Mouse (Mus musculus) adipocyte (in vitro differentiated cells): ENCODE measurements around the gene Zdhhc22.

Source experiments
- DNase-seq: peaks from one replicate; pipeline ENCODE4 v3.0.0-alpha.2; 2016; ENCODE audit warnings: low spot score

Zdhhc22 gene

GRCm38 (mm10) chr12:86935692-86936282, 54.4 kb downstream of the Zdhhc22 start:
- DNase-seq: peak; percentile 57

DNA sequence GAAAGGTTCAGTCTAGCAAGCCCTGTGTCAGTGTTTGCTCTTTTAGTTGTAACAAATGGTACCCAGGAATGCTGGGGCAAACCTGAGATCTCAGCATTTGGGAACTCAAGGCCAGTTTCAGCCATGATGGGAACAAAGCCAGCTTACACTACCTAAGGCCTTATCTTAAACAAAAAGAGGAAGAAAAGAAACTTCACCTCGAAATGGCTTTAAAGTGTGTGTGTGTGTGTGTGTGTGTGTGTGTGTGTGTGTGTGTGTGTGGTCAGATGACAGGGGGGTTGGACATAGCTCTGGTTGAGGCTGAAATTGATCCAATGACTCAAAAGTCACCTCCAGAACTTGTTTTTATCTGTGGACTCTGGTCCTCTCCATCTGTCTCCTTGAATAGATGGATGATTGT, 55.5 kb downstream of the Zdhhc22 start:
- no peak for DNase-seq

DNA sequence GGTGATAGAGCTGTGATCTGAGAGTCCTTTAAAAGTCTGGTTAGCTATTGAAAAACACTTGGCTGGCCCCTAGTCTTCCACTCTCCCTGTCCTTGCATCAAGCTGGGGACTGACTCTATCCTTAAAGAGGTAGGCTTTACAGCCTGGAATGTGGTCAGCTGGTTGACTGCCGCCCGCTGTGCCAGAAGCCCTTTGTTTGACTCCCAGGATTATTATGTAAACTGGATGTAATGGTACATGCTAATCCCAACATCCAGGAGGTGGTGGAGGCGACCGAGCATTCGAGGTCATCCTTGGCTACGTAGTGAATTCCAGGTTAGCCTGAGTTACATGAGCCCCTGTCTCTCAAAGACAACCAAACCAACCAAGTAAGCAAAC, 57.7 kb downstream of the Zdhhc22 start:
- peak; percentile 54 for DNase-seq

DNA sequence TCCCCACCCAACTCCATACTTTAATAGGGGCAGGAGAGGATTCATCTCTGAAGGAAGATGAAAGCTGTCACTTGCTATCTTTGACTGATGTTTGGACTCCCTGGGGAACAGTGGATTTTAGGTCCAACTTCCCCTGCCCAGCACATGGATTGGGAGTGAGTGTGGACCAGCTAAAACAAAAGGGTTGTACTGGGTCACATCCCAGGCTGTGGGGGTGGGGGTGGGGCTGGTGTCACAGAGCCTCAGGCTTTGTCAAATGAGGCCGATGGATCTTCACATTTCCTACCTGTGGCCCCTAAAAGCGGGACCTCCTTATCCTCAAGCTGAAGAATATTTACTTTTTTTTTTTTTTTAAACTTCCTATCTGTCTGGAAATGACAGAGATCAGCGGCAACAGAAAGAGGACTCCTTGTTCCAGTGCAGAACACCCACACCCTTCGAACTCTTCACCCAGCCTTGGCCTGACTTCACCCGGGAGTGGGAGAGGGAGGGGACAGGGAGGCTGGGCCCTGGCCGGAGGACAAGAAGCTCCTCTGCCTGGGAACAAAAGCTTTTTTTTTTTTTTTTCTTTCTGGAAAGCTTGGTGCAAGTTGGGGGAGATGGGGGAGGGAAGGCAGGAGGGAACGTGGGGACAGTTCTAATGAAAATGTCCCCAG, 58.2 kb downstream of the Zdhhc22 start:
- peak; percentile 83 for DNase-seq

DNA sequence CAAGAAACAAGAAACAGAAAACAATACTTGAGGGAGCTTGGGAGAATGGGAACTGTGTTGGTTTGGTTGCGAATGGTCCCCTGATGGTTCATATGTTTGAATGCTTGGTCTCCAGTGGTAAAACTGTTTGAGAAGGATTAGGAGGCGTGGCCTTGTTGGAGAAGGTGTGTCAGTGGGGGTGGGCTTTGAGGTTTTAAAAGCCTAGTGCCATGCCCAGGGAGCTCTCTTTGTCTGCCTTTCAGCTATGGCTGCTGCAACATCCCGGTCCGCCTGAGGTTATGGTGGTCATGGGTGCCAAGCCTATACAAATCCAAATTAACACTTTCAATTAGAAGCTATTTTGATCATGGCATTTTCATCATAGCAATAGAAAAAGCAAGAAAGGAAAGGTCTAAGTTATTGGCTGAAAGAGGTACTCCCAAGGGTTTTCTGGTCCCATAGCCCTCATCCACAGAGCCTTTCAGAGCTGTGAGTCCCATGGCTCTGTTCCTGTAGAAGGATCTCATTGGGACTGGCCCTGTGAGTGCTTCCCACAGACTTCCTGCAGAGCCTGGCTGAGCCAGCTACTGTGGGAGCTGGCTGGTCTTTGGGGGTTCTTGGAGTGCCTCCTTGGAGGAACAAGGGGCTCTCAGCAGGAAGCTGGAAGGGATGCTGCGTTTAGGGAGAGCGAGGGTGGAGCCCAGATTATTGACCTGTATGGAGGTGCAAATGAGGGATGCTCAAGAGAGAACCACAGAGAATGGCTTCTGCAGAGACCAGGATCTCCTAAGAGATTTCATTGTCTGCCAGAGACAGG, 59.1 kb downstream of the Zdhhc22 start:
- DNase-seq: no peak
